Mouse (Mus musculus) forebrain, postnatal 0 days (tissue): ENCODE measurements around the gene Egfem1. TPM values are rescaled to one million over a fixed set of nuclear protein-coding genes. Genes with fewer than 3 reads are reported as not detected.
A peak's percentile ranks its signal among the peaks of the same experiment; 100 is the strongest.

ENCODE experiments used
- ATAC-seq: fragments of 200-750 bp; cut with Nextera tagmentation; 2 replicates; pipeline ENCODE4 v1.8.0; 2017; ENCODE audit warnings: mild to moderate bottlenecking, moderate library complexity
- DNase-seq: peaks from one replicate; pipeline ENCODE4 v3.0.0-alpha.2; 2015
- H3K27ac ChIP-seq: fragments of 300-500 bp; sonication (generic); 2 replicates; pipeline ENCODE4 v1.5.1; 2014; ENCODE audit warnings: low read depth, mild to moderate bottlenecking, antibody characterized with exemption, low read length, moderate library complexity, mixed read lengths
- H3K27me3 ChIP-seq: fragments of 300-500 bp; sonication (generic); 2 replicates; pipeline ENCODE4 v1.6.1; 2014; ENCODE audit warnings: mild to moderate bottlenecking, low read length, mixed read lengths; ENCODE audit not compliant: insufficient read depth
- H3K36me3 ChIP-seq: fragments of 300-500 bp; sonication (generic); 2 replicates; pipeline ENCODE4 v1.6.1; 2014; ENCODE audit warnings: mild to moderate bottlenecking, moderate library complexity; ENCODE audit not compliant: insufficient read depth
- H3K4me1 ChIP-seq: fragments of 300-500 bp; sonication (generic); 2 replicates; pipeline ENCODE4 v1.6.1; 2014; ENCODE audit warnings: antibody characterized with exemption; ENCODE audit not compliant: insufficient read depth
- H3K4me2 ChIP-seq: fragments of 300-500 bp; sonication (generic); 2 replicates; pipeline ENCODE4 v1.6.1; 2014; ENCODE audit warnings: low read depth, mild to moderate bottlenecking, moderate library complexity
- H3K4me3 ChIP-seq: fragments of 300-500 bp; sonication (generic); 2 replicates; pipeline ENCODE4 v1.5.1; 2014; ENCODE audit warnings: low read depth, low read length, mixed read lengths
- H3K9ac ChIP-seq: fragments of 300-500 bp; sonication (generic); 2 replicates; pipeline ENCODE4 v1.6.1; 2014; ENCODE audit warnings: mild to moderate bottlenecking
- H3K9me3 ChIP-seq: fragments of 300-500 bp; sonication (generic); 2 replicates; pipeline ENCODE4 v1.6.1; 2016; ENCODE audit warnings: low read length
- CTCF ChIP-seq: sonication (generic); IDR thresholded peaks from 2 replicates; pipeline ENCODE4 v1.5.1; 2016; ENCODE audit warnings: antibody characterized with exemption, control low read depth, low read depth
- WGBS: fragments of 180-500 bp; shearing (Covaris S2); extraction: QIAGEN DNeasy Blood & Tissue Kit; methylation state at CpG from one replicate; pipeline ENCODE4 v1.1.7; 2014; 5-methylcytosine and 5-hydroxymethylcytosine counted together
- polyA plus RNA-seq: library from polyadenylated mRNA; unstranded; fragments of >200 nt; fragmentation: Nextera tagmentation; extraction: Ambion mirVana; gene quantifications from 2 replicates; pipeline ENCODE4 v1.2.1, GENCODE M21; 2015
- total RNA-seq: library from RNA; depleted of rRNA; stranded (reverse); fragments of >200 nt; gene quantifications from 2 replicates; pipeline ENCODE4 v1.2.3, GENCODE M21; 2014

Egfem1 gene
- total and polyA plus RNA-seq, 2 experiments from 2014 or later = 5.0 to 14.3 TPM

GRCm38 (mm10) chr3:29134509-29134908 is 52.7 kb downstream of the Egfem1 start:
- 58% methylated on average over 11 of the region's 11 CpGs for WGBS
- Histone ChIP-seq H3K36me3 (no peaks in the 10 kb centered on the region), H3K27ac (no peak overlapping the region), H3K4me1 (peaks cover 10% of the 10 kb centered on the region), H3K9me3 (no peaks in the 10 kb centered on the region), H3K4me2 (no peak overlapping the region), H3K4me3 (no peak overlapping the region), H3K9ac (no peak overlapping the region), H3K27me3 (no peaks in the 10 kb centered on the region)
- DNase-seq = no peak
- no peak for ATAC-seq
- no peak for TF ChIP-seq CTCF

GRCm38 (mm10) chr3:29135176-29136064 is 53.6 kb downstream of the Egfem1 start:
- ATAC-seq (peak; percentile 30; the same call in 1 of the 2 replicates), DNase-seq (no peak)
- no peaks in the 10 kb centered on the region for H3K36me3 ChIP-seq
- peaks cover 10% of the 10 kb centered on the region for H3K4me1 ChIP-seq
- no peak overlapping the region for H3K9ac ChIP-seq
- no peak overlapping the region for H3K4me3 ChIP-seq
- H3K9me3 ChIP-seq = no peaks in the 10 kb centered on the region
- TF ChIP-seq CTCF = no peak
- no peaks in the 10 kb centered on the region for H3K27me3 ChIP-seq
- peak overlapping the region; percentile 23 for H3K4me2 ChIP-seq
- H3K27ac ChIP-seq = peak overlapping the region; percentile 54; the same call in 1 of the 2 replicates
- WGBS = 17% methylated on average over 9 of the region's 9 CpGs

- DNase-seq = no peak
- Histone ChIP-seq H3K27ac (no peak overlapping the region), H3K9ac (no peak overlapping the region), H3K9me3 (no peaks in the 10 kb centered on the region), H3K27me3 (no peaks in the 10 kb centered on the region), H3K36me3 (no peaks in the 10 kb centered on the region), H3K4me3 (no peak overlapping the region), H3K4me2 (peak overlapping the region; percentile 23), H3K4me1 (peaks cover 10% of the 10 kb centered on the region)
- 8% methylated on average over 10 of the region's 10 CpGs for WGBS
- ATAC-seq = peak; percentile 36; the same call in 1 of the 2 replicates
- TF ChIP-seq CTCF = no peak
Observed at GRCm38 (mm10) chr3:29136065-29136955, 54.5 kb downstream of the Egfem1 start.

DNA sequence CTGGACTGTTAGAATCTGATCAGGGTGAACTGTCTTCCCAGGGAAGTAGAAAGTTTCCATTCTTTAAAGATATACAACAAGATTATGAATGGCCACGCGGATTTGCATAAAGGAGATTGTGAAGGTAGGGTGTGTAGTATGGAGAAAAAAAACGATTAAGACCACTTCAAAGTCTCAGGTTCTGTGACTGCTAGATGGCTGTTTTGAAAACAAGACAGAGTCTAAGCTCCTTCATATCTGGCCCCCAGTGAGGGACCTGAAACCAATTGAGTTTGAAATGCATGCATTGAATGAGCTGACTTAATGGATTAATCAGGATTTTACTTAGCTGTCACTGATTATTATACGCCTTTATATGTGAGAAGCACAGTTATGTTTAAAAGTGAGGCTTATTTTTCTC is 86.6 kb downstream of the Egfem1 start:
- no peaks in the 10 kb centered on the region for H3K27me3 ChIP-seq
- DNase-seq = no peak
- H3K9ac ChIP-seq = no peak overlapping the region
- no peaks in the 10 kb centered on the region for H3K4me1 ChIP-seq
- no peak overlapping the region for H3K27ac ChIP-seq
- 60% methylated on average over 4 of the region's 4 CpGs for WGBS
- no peak for TF ChIP-seq CTCF
- no peak overlapping the region for H3K4me3 ChIP-seq
- H3K4me2 ChIP-seq = no peak overlapping the region
- no peaks in the 10 kb centered on the region for H3K9me3 ChIP-seq
- no peaks in the 10 kb centered on the region for H3K36me3 ChIP-seq
- ATAC-seq = no peak

- Histone ChIP-seq H3K4me1 (no peaks in the 10 kb centered on the region), H3K4me3 (no peak overlapping the region), H3K4me2 (no peak overlapping the region), H3K9ac (no peak overlapping the region), H3K9me3 (no peaks in the 10 kb centered on the region), H3K27ac (no peak overlapping the region), H3K27me3 (no peaks in the 10 kb centered on the region), H3K36me3 (no peaks in the 10 kb centered on the region)
- TF ChIP-seq CTCF = no peak
- DNase-seq (no peak), ATAC-seq (no peak)
- 62% methylated on average over 4 of the region's 4 CpGs for WGBS
Observed at GRCm38 (mm10) chr3:29169003-29169402, 87.2 kb downstream of the Egfem1 start.

- H3K9me3 ChIP-seq = no peaks in the 10 kb centered on the region
- DNase-seq (no peak), ATAC-seq (no peak)
- no peaks in the 10 kb centered on the region for H3K27me3 ChIP-seq
- no peak overlapping the region for H3K4me2 ChIP-seq
- no peak overlapping the region for H3K4me3 ChIP-seq
- TF ChIP-seq CTCF = no peak
- H3K9ac ChIP-seq = no peak overlapping the region
- no peaks in the 10 kb centered on the region for H3K36me3 ChIP-seq
- no peak overlapping the region for H3K27ac ChIP-seq
- H3K4me1 ChIP-seq = no peaks in the 10 kb centered on the region
Observed at GRCm38 (mm10) chr3:29176991-29177390, 95.2 kb downstream of the Egfem1 start.
